Mouse (Mus musculus) heart, postnatal 25 days (tissue): ENCODE data around the gene Npm1. TPM values are rescaled to one million over a fixed set of nuclear protein-coding genes. Genes with fewer than 3 reads are reported as not detected.

Experiments
- DNase-seq: peaks from one replicate; pipeline ENCODE4 v3.0.0; 2022; ENCODE audit warnings: low spot score
- intact Hi-C: fragments of 180-260 bp; cut with DNase I; formaldehyde crosslinking; loops from one replicate; pipeline ENCODE4 v1.15.1; 2025
- total RNA-seq, 2 experiments: library from RNA; stranded (reverse); gene quantifications; 2 replicates each; pipeline ENCODE4 v1.2.3; 2021

Npm1 gene
- total RNA-seq, 2 experiments from 2014 or later, result 138 to 153 TPM

GRCm38 (mm10) chr11:33110111-33110510, 52.9 kb downstream of the Npm1 start:
- intact Hi-C loops, result no loop called here

GRCm38 (mm10) chr11:33107540-33107939, 55.5 kb downstream of the Npm1 start:
- intact Hi-C loops, result no loop called here
- no peak for DNase-seq

More at GRCm38 (mm10) chr11:33110111-33110510, 52.9 kb downstream of the Npm1 start:
- no peak for DNase-seq

- intact Hi-C loops, result no loop called here
- no peak for DNase-seq
These were observed 58.1 kb downstream of the Npm1 start for GRCm38 (mm10) chr11:33104911-33105316.

GRCm38 (mm10) chr11:33103291-33103943, 59.6 kb downstream of the Npm1 start:
- intact Hi-C loops, result no loop called here
- no peak for DNase-seq

Other genes with a start within 250 kb of the Npm1 start
- gene Fgf18, start 15.8 kb downstream of the Npm1 start, total RNA-seq, result 1 to 10 TPM; 5.1 to 6.0 TPM
- not detected for gene Tlx3, start 40.4 kb upstream of the Npm1 start, total RNA-seq
- not detected for gene Gm12117, start 113.5 kb upstream of the Npm1 start, total RNA-seq